Mouse (Mus musculus) embryonic fibroblast, embryonic 13.5 days (primary cell): ENCODE measurements around the gene Dusp5. TPM values are rescaled to one million over a fixed set of nuclear protein-coding genes. Genes with fewer than 3 reads are reported as not detected.

Experiments used
- H3K27ac ChIP-seq: 2 replicates; pipeline ENCODE4 v1.5.1; 2012; ENCODE audit warnings: low read length, control low read depth, inconsistent platforms; ENCODE audit not compliant: insufficient read depth
- H3K4me1 ChIP-seq: 2 replicates; pipeline ENCODE4 v1.6.1; 2011; ENCODE audit warnings: low read length; ENCODE audit not compliant: control insufficient read depth, insufficient read depth
- H3K4me3 ChIP-seq: 2 replicates; pipeline ENCODE4 v1.5.1; 2011; ENCODE audit warnings: mild to moderate bottlenecking, control low read depth, low read length; ENCODE audit not compliant: insufficient read depth
- CTCF ChIP-seq: IDR thresholded peaks from 2 replicates; pipeline ENCODE4 v1.5.1; 2011; ENCODE audit warnings: mild to moderate bottlenecking, control low read depth, low read length, moderate library complexity, borderline replicate concordance; ENCODE audit not compliant: insufficient read depth
- POLR2A ChIP-seq: IDR thresholded peaks from 2 replicates; pipeline ENCODE4 v1.6.1; 2011; ENCODE audit warnings: low read depth, mild to moderate bottlenecking, control low read depth, low read length, moderate library complexity
- polyA plus RNA-seq: library from polyadenylated mRNA; stranded (reverse); fragments of >200 nt; gene quantifications from 2 replicates; pipeline ENCODE4 v1.2.4, GENCODE M21; 2011; ENCODE audit warnings: low read depth; ENCODE audit not compliant: missing spikeins, insufficient read length

The Dusp5 gene
- polyA plus RNA-seq, 1 experiment = 19.5 TPM

- TF ChIP-seq CTCF = no peak
- TF ChIP-seq POLR2A = no peak
- H3K4me1 ChIP-seq = peaks cover 24% of the 10 kb centered on the region
- H3K27ac ChIP-seq = no peak overlapping the region
- H3K4me3 ChIP-seq = no peak overlapping the region
Measured at GRCm38 (mm10) chr19:53538024-53538423, 9.1 kb downstream of the Dusp5 start.

GRCm38 (mm10) chr19:53538796-53539195 lies 9.9 kb downstream of the Dusp5 start:
- Histone ChIP-seq H3K27ac (no peak overlapping the region), H3K4me1 (peaks cover 23% of the 10 kb centered on the region), H3K4me3 (no peak overlapping the region)
- no peak for TF ChIP-seq CTCF

- Histone ChIP-seq H3K27ac (no peak overlapping the region), H3K4me3 (no peak overlapping the region), H3K4me1 (peaks cover 21% of the 10 kb centered on the region)
- TF ChIP-seq POLR2A (no peak), CTCF (no peak)
Measured at GRCm38 (mm10) chr19:53539296-53539695, 10.4 kb downstream of the Dusp5 start.

- TF ChIP-seq CTCF (no peak), POLR2A (peak; percentile 19; the same call in 1 of the 2 replicates)
- Histone ChIP-seq H3K27ac (peak overlapping the region; percentile 67), H3K4me3 (no peak overlapping the region), H3K4me1 (peaks cover 13% of the 10 kb centered on the region)
Measured at GRCm38 (mm10) chr19:53543602-53544001, 14.7 kb downstream of the Dusp5 start.

GRCm38 (mm10) chr19:53544923-53545561 lies 16.1 kb downstream of the Dusp5 start:
- peaks cover 13% of the 10 kb centered on the region for H3K4me1 ChIP-seq
- peak overlapping the region; percentile 39; the same call in 1 of the 2 replicates for H3K27ac ChIP-seq
- H3K4me3 ChIP-seq = no peak overlapping the region
- TF ChIP-seq CTCF (no peak), POLR2A (no peak)

- TF ChIP-seq POLR2A (no peak), CTCF (no peak)
- Histone ChIP-seq H3K4me1 (peaks cover 15% of the 10 kb centered on the region), H3K4me3 (no peak overlapping the region), H3K27ac (no peak overlapping the region)
Measured at GRCm38 (mm10) chr19:53547597-53547996, 18.7 kb downstream of the Dusp5 start.

GRCm38 (mm10) chr19:53550972-53551371 lies 22.1 kb downstream of the Dusp5 start:
- no peak overlapping the region for H3K4me3 ChIP-seq
- peaks cover 24% of the 10 kb centered on the region for H3K4me1 ChIP-seq
- TF ChIP-seq CTCF (no peak), POLR2A (no peak)
- H3K27ac ChIP-seq = no peak overlapping the region

- Histone ChIP-seq H3K4me1 (peaks cover 24% of the 10 kb centered on the region), H3K4me3 (no peak overlapping the region), H3K27ac (peak overlapping the region; percentile 79)
- TF ChIP-seq CTCF = no peak
- no peak for TF ChIP-seq POLR2A
Measured at GRCm38 (mm10) chr19:53552216-53552786, 23.4 kb downstream of the Dusp5 start.

- H3K4me1 ChIP-seq = peaks cover 29% of the 10 kb centered on the region
- peak overlapping the region; percentile 79 for H3K27ac ChIP-seq
- TF ChIP-seq CTCF = no peak
- TF ChIP-seq POLR2A = no peak
Measured at GRCm38 (mm10) chr19:53552795-53553194, 23.9 kb downstream of the Dusp5 start.

GRCm38 (mm10) chr19:53554402-53554801 lies 25.5 kb downstream of the Dusp5 start:
- TF ChIP-seq POLR2A (no peak), CTCF (no peak)
- Histone ChIP-seq H3K27ac (peak overlapping the region; percentile 63), H3K4me1 (peaks cover 29% of the 10 kb centered on the region), H3K4me3 (no peak overlapping the region)

More at GRCm38 (mm10) chr19:53552795-53553194, 23.9 kb downstream of the Dusp5 start:
- no peak overlapping the region for H3K4me3 ChIP-seq
